ENCODE assay signal across 8 mouse cellular contexts in the genomic region with DNA sequence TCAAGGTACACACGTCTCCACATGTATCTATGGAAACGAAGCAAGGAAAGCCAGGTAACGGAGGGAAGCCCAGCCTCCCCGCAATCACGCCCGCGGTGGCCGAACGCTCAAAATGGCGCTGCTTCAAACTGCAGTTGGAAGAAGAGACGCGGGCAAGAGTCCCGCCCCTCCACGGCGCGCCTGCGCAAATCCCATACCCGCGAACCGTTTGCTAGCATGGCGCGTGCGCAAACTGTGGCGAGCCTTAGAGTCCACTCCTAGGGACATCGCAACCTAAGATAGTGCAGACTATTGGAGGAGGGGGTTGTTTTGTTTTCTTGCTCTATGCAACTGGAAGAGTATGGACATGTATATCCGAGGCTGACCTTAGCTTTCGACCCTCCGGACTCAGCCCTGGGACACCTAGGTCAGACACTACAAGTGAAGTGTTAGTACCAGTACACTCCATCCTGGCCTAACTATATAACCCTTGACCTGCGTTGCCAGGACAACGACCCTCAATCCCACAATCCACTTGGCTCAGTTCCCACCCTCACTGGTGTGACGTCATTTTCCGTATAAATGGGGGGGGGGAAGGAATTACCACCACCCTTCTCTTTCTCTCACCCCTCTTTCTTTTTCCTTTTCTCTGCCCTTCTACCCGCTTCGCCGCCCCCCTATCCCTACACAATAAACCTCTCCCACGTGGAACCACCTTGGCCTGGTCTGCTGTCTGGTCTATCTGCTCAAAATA. TPM values are rescaled to one million over a fixed set of nuclear protein-coding genes. Genes with fewer than 3 reads are reported as not detected.
A peak's percentile ranks its signal among the peaks of the same experiment; 100 is the strongest.
DNase-seq lines count a peak whose midpoint lies in the region; ATAC-seq and TF ChIP-seq lines count a peak whose summit lies in the region.

A gene (minus strand): TSS at position 117 of the 733 bp plus-strand sequence.

- peak; percentile 99 for DNase-seq in A20 (ENCODE audit: low read depth, low spot score)
- DNase-seq in heart, adult 9 months (ENCODE audit: low spot score in 2 of 2), result peak; percentile 96 to 97
- peak; percentile 86 to 93 for DNase-seq in monocyte, adult 2 months (ENCODE audit: low read depth in 1 of 2, low spot score in 2 of 2)
- DNase-seq in spleen, postnatal 36 days (ENCODE audit: low spot score in 2 of 2), result peak; percentile 95 to 98

- H3K9ac ChIP-seq in kidney, embryonic 14.5 days (ENCODE audit: low read depth, low read length), result peak within 1 kb of the TSS; percentile 95
- peak within 1 kb of the TSS; percentile 86 for H3K9ac ChIP-seq in limb, embryonic 15.5 days

- ATAC-seq in kidney, embryonic 14.5 days (ENCODE audit: low FRiP score, low TSS enrichment), result peak; percentile 98
- peak; percentile 94 for ATAC-seq in limb, embryonic 15.5 days (ENCODE audit: insufficient number of reproducible peaks, low FRiP score, low TSS enrichment, low read depth)

- peaks cover 13% of the 10 kb centered on the region for H3K4me1 ChIP-seq in bone marrow macrophage, adult 2 months (ENCODE audit: control insufficient read depth, insufficient read depth, low read length)
- H3K4me1 ChIP-seq in embryonic fibroblast, embryonic 13.5 days (ENCODE audit: control insufficient read depth, insufficient read depth, low read length), result peaks cover 3% of the 10 kb centered on the region
- H3K4me1 ChIP-seq in kidney, embryonic 14.5 days (ENCODE audit: control insufficient read depth, insufficient read depth, low read length), result peaks cover 18% of the 10 kb centered on the region
- H3K4me1 ChIP-seq in limb, embryonic 15.5 days, result peaks cover 14% of the 10 kb centered on the region; the same call in 1 of the 2 replicates

- no peaks in the 10 kb centered on the region for H3K9me3 ChIP-seq in kidney, embryonic 14.5 days (ENCODE audit: control insufficient read depth, low read length)
- no peaks in the 10 kb centered on the region for H3K9me3 ChIP-seq in limb, embryonic 15.5 days

- H3K27ac ChIP-seq in bone marrow macrophage, adult 2 months (ENCODE audit: insufficient read depth, low read depth, low read length), result peak within 1 kb of the TSS; percentile 89
- peak within 1 kb of the TSS; percentile 85 for H3K27ac ChIP-seq in embryonic fibroblast, embryonic 13.5 days (ENCODE audit: insufficient read depth, low read length)
- peak within 1 kb of the TSS; percentile 97 for H3K27ac ChIP-seq in kidney, embryonic 14.5 days (ENCODE audit: low read depth, low read length)
- peak within 1 kb of the TSS; percentile 95 for H3K27ac ChIP-seq in limb, embryonic 15.5 days

- H3K36me3 ChIP-seq in kidney, embryonic 14.5 days (ENCODE audit: control insufficient read depth, insufficient read depth, low read length), result no peaks in the 10 kb centered on the region
- no peaks in the 10 kb centered on the region for H3K36me3 ChIP-seq in limb, embryonic 15.5 days

- peak within 1 kb of the TSS; percentile 97 for H3K4me3 ChIP-seq in bone marrow macrophage, adult 2 months (ENCODE audit: insufficient read depth, low read length)
- H3K4me3 ChIP-seq in embryonic fibroblast, embryonic 13.5 days (ENCODE audit: insufficient read depth, low read length), result peak within 1 kb of the TSS; percentile 84
- H3K4me3 ChIP-seq in kidney, embryonic 14.5 days (ENCODE audit: low read length), result peak within 1 kb of the TSS; percentile 96
- H3K4me3 ChIP-seq in limb, embryonic 15.5 days, result peak within 1 kb of the TSS; percentile 67

- TF ChIP-seq POLR2A in bone marrow macrophage, adult 2 months (IDR thresholded peaks at IDR 0.05; ENCODE audit: borderline replicate concordance, low read depth, low read length), result no peak
- TF ChIP-seq POLR2A in embryonic fibroblast, embryonic 13.5 days (IDR thresholded peaks at IDR 0.05; ENCODE audit: low read depth, low read length), result peak; percentile 97

- no peaks in the 10 kb centered on the region for H3K27me3 ChIP-seq in kidney, embryonic 14.5 days (ENCODE audit: control insufficient read depth, insufficient read depth, low read length)
- H3K27me3 ChIP-seq in limb, embryonic 15.5 days, result no peaks in the 10 kb centered on the region

- WGBS in kidney, embryonic 14.5 days, result under 1% methylated on average over 36 of the region's 36 CpGs
- under 1% methylated on average over 36 of the region's 36 CpGs for WGBS in limb, embryonic 15.5 days

- H3K4me2 ChIP-seq in kidney, embryonic 14.5 days (replicated peaks; ENCODE audit: low read depth, low read length), result peak within 1 kb of the TSS; percentile 72
- peak within 1 kb of the TSS; percentile 68 for H3K4me2 ChIP-seq in limb, embryonic 15.5 days

- no peak for TF ChIP-seq CTCF in bone marrow macrophage, adult 2 months (IDR thresholded peaks at IDR 0.05; ENCODE audit: low read depth, low read length)
- TF ChIP-seq CTCF in embryonic fibroblast, embryonic 13.5 days (IDR thresholded peaks at IDR 0.05; ENCODE audit: borderline replicate concordance, insufficient read depth, low read length), result no peak

RNA-seq across cellular contexts. Expression of the gene that starts here (rescaled TPM):
- 15.5 and 19.7 TPM in 2 replicates for polyA plus RNA-seq in bone marrow macrophage, adult 2 months (2012; ENCODE audit: insufficient read depth, insufficient read length, missing spikeins)
- polyA plus RNA-seq in embryonic fibroblast, embryonic 13.5 days (2011; ENCODE audit: insufficient read length, low read depth, missing spikeins), result 47.7 and 57.4 TPM in 2 replicates
- 46.7 and 47.7 TPM in 2 replicates for polyA plus RNA-seq in kidney, embryonic 14.5 days (2014; fragmentation: Nextera tagmentation; extraction: Ambion mirVana)
- 22.1 and 25.2 TPM in 2 replicates for polyA plus RNA-seq in limb, embryonic 15.5 days (2015; fragmentation: Nextera tagmentation; extraction: Ambion mirVana)

Comparison
In these comparisons a context has a peak if more than half of its experiments do, and no peak if none do; other contexts are left out.
1. Peak in every context shown above with its lines: DNase-seq, ATAC-seq, H3K4me3 ChIP-seq and H3K27ac ChIP-seq.